Mouse (Mus musculus) Muller cell, postnatal 12 days (primary cell): ENCODE results near the gene Gm30737.
"Not testable (repeated sequence)": the region's sequence is repeated elsewhere in the genome, so short reads cannot be mapped to it uniquely, and the experiment has no call there.

Source experiments
- DNase-seq: peaks from one replicate; pipeline ENCODE4 v3.0.0-alpha.2; 2015; ENCODE audit errors: inconsistent ontology term

The Gm30737 gene

DNA sequence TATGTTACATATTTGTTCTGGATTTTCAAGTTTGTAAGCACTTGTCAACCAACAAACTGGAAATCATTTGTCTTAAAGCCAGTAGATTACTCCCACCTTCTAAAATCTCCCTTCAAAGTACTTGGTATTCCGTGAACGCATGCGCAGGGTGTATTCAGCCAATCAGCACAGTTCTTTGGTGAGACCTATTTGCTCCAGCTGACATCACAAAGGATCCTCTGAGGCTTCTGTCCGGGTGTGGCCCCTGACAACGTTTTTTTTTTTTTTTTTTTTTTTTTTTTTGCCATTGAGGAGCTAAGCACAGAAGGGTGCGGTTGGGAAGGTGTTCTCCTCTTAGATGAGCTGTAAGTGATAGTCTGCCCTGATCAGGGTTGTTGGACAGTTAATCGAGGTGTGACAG, at the start of gene Gm30737:
Gm30737 (plus strand) TSS at position 301 of the 400 bp plus-strand sequence.
- not testable (repeated sequence) for DNase-seq
